Mouse (Mus musculus): ENCODE results near the gene Mcidas.

- peak; percentile 70; the same call in 1 of the 2 replicates for TF ChIP-seq ZMIZ1 (IDR thresholded peaks at IDR 0.05; ENCODE audit: low read depth, low read length)
- peak; percentile 84 for TF ChIP-seq POLR2A (IDR thresholded peaks at IDR 0.05; ENCODE audit: low read depth, low read length)
These were observed 6.1 kb upstream of the Mcidas start, which contains the start of gene Ccno for GRCm38 (mm10) chr13:112987532-112987943.

Measured in CH12.LX (cell line).